Mouse (Mus musculus): ENCODE measurements around the gene Lrriq1. TPM values are rescaled to one million over a fixed set of nuclear protein-coding genes. Genes with fewer than 3 reads are reported as not detected.

Lrriq1 gene
- total and polyA plus RNA-seq, 3 experiments: not detected

DNA sequence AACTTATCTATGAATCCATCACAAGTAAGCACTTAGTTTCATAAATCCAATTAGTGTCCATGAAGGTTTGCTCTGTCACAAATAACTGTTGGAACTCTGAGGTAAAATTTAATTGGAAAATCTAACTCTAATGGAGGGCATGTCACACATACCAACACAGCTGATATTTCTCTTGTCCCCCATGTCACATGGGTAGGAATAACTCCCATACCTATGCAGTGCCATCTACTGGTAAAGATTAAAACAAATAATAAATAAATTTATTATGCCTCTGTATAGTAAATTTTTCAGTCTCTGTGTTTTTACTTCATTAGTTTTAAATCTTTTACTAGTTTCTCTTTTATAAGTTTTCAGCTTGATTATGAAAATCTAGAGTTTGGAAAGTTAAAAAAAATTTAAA, 236.5 kb downstream of the Lrriq1 start:
- H3K36me3 ChIP-seq (ENCODE audit: control insufficient read depth in 1 of 2, insufficient read depth in 2 of 2, low read length in 2 of 2): no peaks in the 10 kb centered on the region
- no peak overlapping the region for H3K4me3 ChIP-seq (ENCODE audit: control insufficient read depth in 1 of 2, insufficient read depth in 1 of 2, low read depth in 2 of 2, low read length in 2 of 2)
- TF ChIP-seq SIN3A (IDR thresholded peaks at IDR 0.05; ENCODE audit: low read length) (no peak), POLR2A (IDR thresholded peaks at IDR 0.05; ENCODE audit: control insufficient read depth in 1 of 2, insufficient read depth in 1 of 2, low read depth in 1 of 2, low read length in 2 of 2, poor library complexity in 1 of 2) (no peak), NRF1 (IDR thresholded peaks at IDR 0.05; ENCODE audit: insufficient read depth, low read depth, low read length, poor library complexity, severe bottlenecking) (no peak), KAT2A (conservative IDR thresholded peaks at IDR 0.05; ENCODE audit: low read depth, low read length) (no peak), POLR2AphosphoS5 (IDR thresholded peaks at IDR 0.05; ENCODE audit: borderline replicate concordance, low read depth, low read length) (no peak), MAX (IDR thresholded peaks at IDR 0.05; ENCODE audit: low read length) (no peak), BHLHE40 (IDR thresholded peaks at IDR 0.05; ENCODE audit: borderline replicate concordance, low read depth, low read length) (no peak), ZKSCAN1 (IDR thresholded peaks at IDR 0.05; ENCODE audit: low read depth, low read length) (no peak), TCF12 (IDR thresholded peaks at IDR 0.05; ENCODE audit: low read depth, low read length) (no peak), JUND (IDR thresholded peaks at IDR 0.05; ENCODE audit: low read depth, low read length) (no peak), MAFK (IDR thresholded peaks at IDR 0.05; ENCODE audit: borderline replicate concordance, low read depth, low read length) (no peak), TBP (IDR thresholded peaks at IDR 0.05; ENCODE audit: low read depth, low read length) (no peak), MYC (IDR thresholded peaks at IDR 0.05; ENCODE audit: low read depth, low read length) (no peak), NELFE (IDR thresholded peaks at IDR 0.05; ENCODE audit: low read depth, low read length) (no peak), MXI1 (IDR thresholded peaks at IDR 0.05; ENCODE audit: low read depth, low read length) (no peak), TAL1 (IDR thresholded peaks at IDR 0.05; ENCODE audit: low read length) (no peak), ZC3H11A (IDR thresholded peaks at IDR 0.05; ENCODE audit: low read depth, low read length) (no peak), USF2 (IDR thresholded peaks at IDR 0.05; ENCODE audit: borderline replicate concordance in 1 of 2, insufficient read depth in 1 of 2, low read depth in 1 of 2, low read length in 2 of 2) (no peak), RCOR1 (IDR thresholded peaks at IDR 0.05; ENCODE audit: low read depth, low read length) (no peak), GABPA (IDR thresholded peaks at IDR 0.05; ENCODE audit: low read depth, low read length) (no peak)
- H3K27ac ChIP-seq (ENCODE audit: control insufficient read depth, low read depth, low read length): no peak overlapping the region
- H3K4me1 ChIP-seq (ENCODE audit: control insufficient read depth in 1 of 2, insufficient read depth in 2 of 2, low read length in 2 of 2): no peaks in the 10 kb centered on the region
- no peaks in the 10 kb centered on the region for H3K27me3 ChIP-seq (ENCODE audit: control insufficient read depth in 1 of 2, insufficient read depth in 2 of 2, low read length in 2 of 2)
- no peaks in the 10 kb centered on the region for H3K79me2 ChIP-seq (ENCODE audit: control insufficient read depth, insufficient read depth, low read length, poor library complexity)
- no peak for DNase-seq (ENCODE audit: low read depth, low spot score)
- H3K9ac ChIP-seq (ENCODE audit: control insufficient read depth, low read depth, low read length, poor library complexity, severe bottlenecking): no peak overlapping the region
- H3K9me3 ChIP-seq (replicated peaks; ENCODE audit: insufficient read depth, low read length): no peaks in the 10 kb centered on the region

Other genes with a start within 250 kb of the Lrriq1 start
- not detected in 2 replicates for gene Alx1, start 206.1 kb downstream of the Lrriq1 start, total RNA-seq (2012; rRNA removed)
- gene Alx1, start 206.1 kb downstream of the Lrriq1 start, polyA plus RNA-seq (2012; ENCODE audit: insufficient read depth in 1 of 2, insufficient read length in 2 of 2, low read depth in 1 of 2, low replicate concordance in 2 of 2, missing spikeins in 1 of 2): not detected
- not detected in 2 replicates for gene Slc6a15, start 131.5 kb upstream of the Lrriq1 start, total RNA-seq (2012; rRNA removed)
- gene Slc6a15, start 131.5 kb upstream of the Lrriq1 start, polyA plus RNA-seq (2012; ENCODE audit: insufficient read depth in 1 of 2, insufficient read length in 2 of 2, low read depth in 1 of 2, low replicate concordance in 2 of 2, missing spikeins in 1 of 2): not detected

Measured in MEL (cell line).